Mouse (Mus musculus) G1E (cell line): ENCODE measurements around the gene Gnaq.

Source experiments
- CTCF ChIP-seq: IDR thresholded peaks from 2 replicates; pipeline ENCODE4 v1.5.1; 2012; ENCODE audit warnings: low read depth, low read length, inconsistent platforms, mixed read lengths
- GATA1 ChIP-seq: IDR thresholded peaks from 2 replicates; pipeline ENCODE4 v1.6.1; 2012; ENCODE audit warnings: borderline replicate concordance, low read length, inconsistent platforms, mixed read lengths
- GATA2 ChIP-seq: IDR thresholded peaks from 2 replicates; pipeline ENCODE4 v1.6.1; 2012; ENCODE audit warnings: low read depth, low read length, inconsistent platforms, borderline replicate concordance
- POLR2AphosphoS5 ChIP-seq: IDR thresholded peaks from 2 replicates; pipeline ENCODE4 v1.6.1; 2012; ENCODE audit warnings: low read depth, low read length, inconsistent platforms; ENCODE audit not compliant: insufficient replicate concordance
- TAL1 ChIP-seq: conservative IDR thresholded peaks from 2 replicates; pipeline ENCODE4 v1.6.1; 2012; ENCODE audit warnings: low read depth, low read length, inconsistent platforms, mixed read lengths

DNA sequence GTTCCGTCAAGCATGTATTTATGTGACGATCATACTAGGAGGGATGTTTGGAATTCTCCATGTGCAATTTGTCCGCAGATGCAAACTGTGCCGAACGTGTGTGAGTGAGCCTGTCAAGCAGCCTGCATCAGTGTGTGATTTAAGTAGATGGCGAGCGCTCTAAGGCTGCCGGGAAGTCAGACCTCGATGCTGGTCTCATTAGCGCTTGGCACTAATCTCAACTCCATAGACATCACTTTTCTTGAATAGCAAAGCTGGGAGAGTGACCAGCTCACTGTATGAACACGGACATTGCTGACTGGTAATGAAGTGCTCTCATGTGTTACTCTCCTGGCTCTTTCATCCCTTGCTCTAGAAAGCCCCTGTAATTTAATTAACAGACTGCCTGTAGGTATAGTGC lies 252.3 kb downstream of the Gnaq start:
- TF ChIP-seq POLR2AphosphoS5: no peak
- no peak for TF ChIP-seq GATA1
- TF ChIP-seq CTCF: no peak
- TF ChIP-seq TAL1: no peak
- no peak for TF ChIP-seq GATA2
